Mouse (Mus musculus) thymus, adult 2 months (tissue): ENCODE data around the gene Tdpoz1. TPM values are rescaled to one million over a fixed set of nuclear protein-coding genes. Genes with fewer than 3 reads are reported as not detected.
"Not testable (repeated sequence)": the region's sequence is repeated elsewhere in the genome, so short reads cannot be mapped to it uniquely, and the experiment has no call there.

Experiments
- DNase-seq: peaks from one replicate; pipeline ENCODE4 v3.0.0; 2021
- H3K27ac ChIP-seq: fragments of 200-500 bp; 2 replicates; pipeline ENCODE4 v1.5.1; 2012; ENCODE audit warnings: low read length, control low read depth; ENCODE audit not compliant: control insufficient read depth, insufficient read depth
- H3K27me3 ChIP-seq: fragments of 200-500 bp; 2 replicates; pipeline ENCODE4 v1.6.1; 2012; ENCODE audit warnings: mild to moderate bottlenecking, low read length, moderate library complexity, mixed read lengths; ENCODE audit not compliant: control insufficient read depth, insufficient read depth
- H3K36me3 ChIP-seq: fragments of 200-500 bp; 2 replicates; pipeline ENCODE4 v1.6.1; 2012; ENCODE audit warnings: mild to moderate bottlenecking, low read length, moderate library complexity; ENCODE audit not compliant: control insufficient read depth, insufficient read depth
- H3K4me1 ChIP-seq: fragments of 200-500 bp; replicated peaks from 2 replicates; pipeline ENCODE4 v1.6.1; 2012; ENCODE audit warnings: low read length; ENCODE audit not compliant: control insufficient read depth, insufficient read depth
- H3K4me3 ChIP-seq: fragments of 200-500 bp; 2 replicates; pipeline ENCODE4 v1.5.1; 2012; ENCODE audit warnings: mild to moderate bottlenecking, low read length, control low read depth, moderate library complexity; ENCODE audit not compliant: control insufficient read depth, insufficient read depth
- CTCF ChIP-seq: fragments of 200-500 bp; IDR thresholded peaks from 2 replicates; pipeline ENCODE4 v1.5.1; 2012; ENCODE audit warnings: mild to moderate bottlenecking, control low read depth, low read length, moderate library complexity, borderline replicate concordance; ENCODE audit not compliant: control insufficient read depth, poor library complexity, insufficient read depth; ENCODE audit errors: extremely low read depth
- POLR2A ChIP-seq: fragments of 200-500 bp; IDR thresholded peaks from 2 replicates; pipeline ENCODE4 v1.6.1; 2012; ENCODE audit warnings: mild to moderate bottlenecking, low read length, control low read depth, moderate library complexity; ENCODE audit not compliant: control insufficient read depth, poor library complexity, insufficient read depth; ENCODE audit errors: extremely low read depth
- WGBS: fragments of 180-500 bp; shearing (Covaris S2); methylation state at CpG from one replicate; pipeline ENCODE4 v1.1.7; 2018; 5-methylcytosine and 5-hydroxymethylcytosine counted together
- polyA plus RNA-seq: library from polyadenylated mRNA; depleted of rRNA; stranded (reverse); fragments of >200 nt; gene quantifications from 2 replicates; pipeline ENCODE4 v1.2.3, GENCODE M21; 2012; rRNA removed

The Tdpoz1 gene
- 0.06 TPM in 1 of 2 replicates, not detected in the other for polyA plus RNA-seq

GRCm38 (mm10) chr3:93676210-93676609 is at the start of gene Tdpoz1:
Gene Tdpoz1 (minus strand): TSS chr3:93676310.
- H3K4me3 ChIP-seq, H3K27me3 ChIP-seq, H3K27ac ChIP-seq, H3K4me1 ChIP-seq, DNase-seq, H3K36me3 ChIP-seq: not testable (repeated sequence)
- 100% methylated on average over 3 of the region's 4 CpGs for WGBS

- not testable (repeated sequence) for H3K4me1 ChIP-seq, H3K4me3 ChIP-seq, H3K27me3 ChIP-seq, DNase-seq, H3K27ac ChIP-seq, H3K36me3 ChIP-seq
- WGBS: 90% methylated on average over 2 of the region's 2 CpGs
These were observed 33.0 kb upstream of the Tdpoz1 start for GRCm38 (mm10) chr3:93708969-93709637.

- not testable (repeated sequence) for H3K27me3 ChIP-seq, H3K27ac ChIP-seq, H3K36me3 ChIP-seq, DNase-seq, H3K4me3 ChIP-seq, H3K4me1 ChIP-seq
- WGBS: 54% methylated on average over 1 of the region's 2 CpGs
These were observed 16.9 kb upstream of the Tdpoz1 start, which contains the start of gene Gm37596 for GRCm38 (mm10) chr3:93692970-93693369. Gene Gm37596 (minus strand): TSS chr3:93693070.

GRCm38 (mm10) chr3:93670805-93671503 is 5.2 kb downstream of the Tdpoz1 start:
- not testable (repeated sequence) for H3K27ac ChIP-seq, DNase-seq, H3K4me3 ChIP-seq, H3K4me1 ChIP-seq, H3K36me3 ChIP-seq, H3K27me3 ChIP-seq
- WGBS: 79% methylated on average over 6 of the region's 6 CpGs

GRCm38 (mm10) chr3:93654260-93654659 is 21.9 kb downstream of the Tdpoz1 start:
- H3K36me3 ChIP-seq: no peaks in the 10 kb centered on the region
- no peaks in the 10 kb centered on the region for H3K4me1 ChIP-seq
- 65% methylated on average over 1 of the region's 1 CpGs for WGBS
- no peak for DNase-seq
- H3K27me3 ChIP-seq: no peaks in the 10 kb centered on the region
- no peak overlapping the region for H3K4me3 ChIP-seq
- TF ChIP-seq POLR2A: no peak
- TF ChIP-seq CTCF: no peak
- no peak overlapping the region for H3K27ac ChIP-seq

GRCm38 (mm10) chr3:93652586-93652985 is 23.5 kb downstream of the Tdpoz1 start, which contains the start of gene Tdpoz2:
Gene Tdpoz2 (minus strand): TSS chr3:93652686.
- DNase-seq: no peak
- no peak within 1 kb of the TSS for H3K4me3 ChIP-seq
- no peaks in the 10 kb centered on the region for H3K4me1 ChIP-seq
- no peak within 1 kb of the TSS for H3K27ac ChIP-seq
- H3K36me3 ChIP-seq: no peaks in the 10 kb centered on the region
- no peaks in the 10 kb centered on the region for H3K27me3 ChIP-seq
- WGBS: 86% methylated on average over 3 of the region's 3 CpGs
- TF ChIP-seq CTCF: no peak
- TF ChIP-seq POLR2A: no peak

GRCm38 (mm10) chr3:93630917-93631714 is 45.0 kb downstream of the Tdpoz1 start:
- not testable (repeated sequence) for H3K27me3 ChIP-seq, H3K27ac ChIP-seq, H3K4me1 ChIP-seq, H3K4me3 ChIP-seq, DNase-seq, H3K36me3 ChIP-seq
- WGBS: 92% methylated on average over 4 of the region's 4 CpGs

Other genes starting within 250 kb of the Tdpoz1 start
- gene Tchh, start 234.0 kb downstream of the Tdpoz1 start, polyA plus RNA-seq: 0.14 and 0.22 TPM in 2 replicates
- gene Tchhl1, start 207.6 kb downstream of the Tdpoz1 start, polyA plus RNA-seq: not detected in 2 replicates
- 134 and 151 TPM in 2 replicates for gene S100a11, start 155.8 kb downstream of the Tdpoz1 start, polyA plus RNA-seq
- gene S100a10, start 121.2 kb downstream of the Tdpoz1 start, polyA plus RNA-seq: 99.3 and 121 TPM in 2 replicates
- not detected in 2 replicates for gene Tdpoz2, start 23.6 kb downstream of the Tdpoz1 start, polyA plus RNA-seq
- not detected in 2 replicates for gene Gm37596, start 16.8 kb upstream of the Tdpoz1 start, polyA plus RNA-seq
- not detected in 2 replicates for gene Gm5773, start 96.7 kb upstream of the Tdpoz1 start, polyA plus RNA-seq
- gene Tdpoz4, start 120.1 kb upstream of the Tdpoz1 start, polyA plus RNA-seq: 0.08 TPM in 1 of 2 replicates, not detected in the other
- not detected in 2 replicates for gene Tdpoz3, start 149.7 kb upstream of the Tdpoz1 start, polyA plus RNA-seq